6 mouse cellular contexts compared by ENCODE assay signal in the genomic region with DNA sequence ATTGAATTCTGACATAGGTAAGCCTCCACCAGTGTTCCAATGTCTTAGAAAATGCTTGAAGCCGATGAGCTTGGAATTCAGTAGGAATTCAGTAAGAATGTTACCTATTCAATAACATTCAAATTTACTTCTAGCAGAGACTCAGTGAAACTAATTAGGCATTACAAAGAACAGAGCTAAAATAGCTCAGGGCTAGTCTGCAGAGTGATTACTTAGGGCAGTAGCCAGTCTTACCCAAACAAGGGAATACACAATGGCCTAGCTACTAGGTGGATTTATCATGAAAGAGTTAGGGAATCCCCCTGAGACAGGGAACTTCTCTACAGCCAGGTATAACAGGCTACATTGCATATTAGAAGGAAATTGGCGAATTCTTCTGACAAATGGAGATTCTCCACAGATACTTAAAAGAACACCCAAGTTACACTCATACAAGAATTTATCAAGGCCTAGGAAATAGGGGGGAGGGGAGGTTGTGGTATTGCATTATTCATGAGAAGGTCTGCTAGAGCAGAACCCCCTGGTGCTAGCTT.
DNase-seq lines count a peak whose midpoint lies in the region; ATAC-seq and TF ChIP-seq lines count a peak whose summit lies in the region.
"Not testable (repeated sequence)": the region's sequence is repeated elsewhere in the genome, so short reads cannot be mapped to it uniquely, and the experiment has no call there.

No protein-coding gene starts in this region.

- H3K4me3 ChIP-seq in ES-E14 (ENCODE audit: insufficient read depth in 1 of 2, low read depth in 1 of 2, low read length in 2 of 2, poor library complexity in 1 of 2, severe bottlenecking in 1 of 2); midbrain, embryonic 14.5 days (replicated peaks; ENCODE audit: low read depth, low read length): not testable (repeated sequence)

- not testable (repeated sequence) for H3K4me1 ChIP-seq in ES-E14 (ENCODE audit: control insufficient read depth in 2 of 2, insufficient read depth in 2 of 2, low read length in 2 of 2, poor library complexity in 1 of 2); midbrain, embryonic 14.5 days (ENCODE audit: control insufficient read depth, insufficient read depth, low read length)

- TF ChIP-seq POLR2A in brain, embryonic 14.5 days (IDR thresholded peaks at IDR 0.05; ENCODE audit: borderline replicate concordance, extremely low read depth, insufficient read depth, insufficient read length, poor library complexity, severe bottlenecking) = not testable (repeated sequence)

- WGBS in midbrain, embryonic 14.5 days = 46% methylated on average over 2 of the region's 2 CpGs

- H3K9me3 ChIP-seq in ES-E14 (ENCODE audit: control insufficient read depth, insufficient read depth, low read depth, low read length); midbrain, embryonic 14.5 days (ENCODE audit: control insufficient read depth, low read length): not testable (repeated sequence)

- TF ChIP-seq CTCF in brain, embryonic 14.5 days (IDR thresholded peaks at IDR 0.05; ENCODE audit: borderline replicate concordance, extremely low read depth, insufficient read depth, insufficient read length) = not testable (repeated sequence)

- not testable (repeated sequence) for H3K27ac ChIP-seq in ES-E14 (ENCODE audit: insufficient read depth, low read depth, low read length, poor library complexity, severe bottlenecking); midbrain, embryonic 14.5 days (replicated peaks; ENCODE audit: low read depth, low read length)

- not testable (repeated sequence) for H3K9ac ChIP-seq in ES-E14 (ENCODE audit: insufficient read depth, low read depth, low read length, poor library complexity, severe bottlenecking); midbrain, embryonic 14.5 days (replicated peaks; ENCODE audit: low read length)

- peak; percentile 58 for DNase-seq in ES-CJ7 (ENCODE audit: low read depth, low spot score)
- peak; percentile 39 for DNase-seq in ES-E14 (ENCODE audit: low read depth, low spot score)
- DNase-seq in R1 (ENCODE audit: low read depth, low spot score) = peak; percentile 84
- peak; percentile 73 for DNase-seq in ZHBTc4 (ENCODE audit: low read depth, low spot score)
- DNase-seq in brain, embryonic 14.5 days (ENCODE audit: low read depth) = peak; percentile 13
- DNase-seq in midbrain, embryonic 14.5 days = peak; percentile 19

- not testable (repeated sequence) for ATAC-seq in midbrain, embryonic 14.5 days (ENCODE audit: low FRiP score, low TSS enrichment)

- not testable (repeated sequence) for H3K4me2 ChIP-seq in midbrain, embryonic 14.5 days (ENCODE audit: low read length)

- H3K36me3 ChIP-seq in ES-E14 (ENCODE audit: control insufficient read depth, insufficient read depth, low read length, poor library complexity, severe bottlenecking); midbrain, embryonic 14.5 days (ENCODE audit: control insufficient read depth, insufficient read depth, low read length): not testable (repeated sequence)

- in situ Hi-C loops in ES-E14 (cut with MboI; ENCODE audit: low sequenced_read_pairs in 2 of 2, unreplicated experiment in 2 of 2) = not testable (repeated sequence)

- H3K27me3 ChIP-seq in midbrain, embryonic 14.5 days (ENCODE audit: control insufficient read depth, insufficient read depth, low read length) = not testable (repeated sequence)

Comparison
In these comparisons a context has a peak if more than half of its experiments do, and no peak if none do; other contexts are left out.
1. DNase-seq: peak in every context shown above with its lines; median percentile 84 in R1; 73 in ZHBTc4; 58 in ES-CJ7; 39 in ES-E14; 19 in midbrain, embryonic 14.5 days; 13 in brain, embryonic 14.5 days.